Mouse (Mus musculus) small intestine, adult 2 months (tissue): ENCODE results near the gene Cntn4.

ENCODE experiments used
- CTCF ChIP-seq: fragments of 200-500 bp; IDR thresholded peaks from 2 replicates; pipeline ENCODE4 v1.5.1; 2012; ENCODE audit warnings: low read depth, mild to moderate bottlenecking, control low read depth, inconsistent platforms, low read length, moderate library complexity, mixed read lengths; ENCODE audit not compliant: insufficient replicate concordance, insufficient read length; ENCODE audit errors: extremely low read depth
- POLR2A ChIP-seq: fragments of 200-500 bp; IDR thresholded peaks from 2 replicates; pipeline ENCODE4 v1.6.1; 2012; ENCODE audit warnings: low read depth, mild to moderate bottlenecking, control low read depth, inconsistent platforms, low read length, moderate library complexity

- no peak for TF ChIP-seq POLR2A
- TF ChIP-seq CTCF: no peak
These were observed 968.2 kb downstream of the Cntn4 start for GRCm38 (mm10) chr6:106645496-106646211.
